Mouse (Mus musculus): ENCODE results near the gene Gipc2. TPM values are rescaled to one million over a fixed set of nuclear protein-coding genes. Genes with fewer than 3 reads are reported as not detected.

Gipc2 gene
- polyA plus RNA-seq, 3 experiments from 2014 or later = not detected

DNA sequence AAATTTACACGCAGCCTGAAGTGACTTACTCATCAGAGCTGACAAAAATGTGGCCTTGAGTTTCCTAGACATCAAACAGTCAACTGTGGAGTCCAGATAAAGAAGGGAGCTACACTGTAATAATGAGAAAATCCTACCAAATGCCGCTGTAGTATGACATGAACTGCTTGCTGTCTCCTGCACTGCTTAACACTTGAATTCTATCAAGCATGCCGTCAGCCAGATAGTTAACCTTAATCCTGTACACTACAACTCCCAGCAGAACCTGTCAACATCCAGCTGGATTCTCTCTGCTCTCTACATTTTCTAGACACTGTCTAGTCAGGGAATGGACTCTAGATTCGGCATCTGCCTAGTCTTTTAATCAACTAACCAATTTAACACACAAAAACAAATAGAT, 23.3 kb upstream of the Gipc2 start:
- ATAC-seq = no peak

DNA sequence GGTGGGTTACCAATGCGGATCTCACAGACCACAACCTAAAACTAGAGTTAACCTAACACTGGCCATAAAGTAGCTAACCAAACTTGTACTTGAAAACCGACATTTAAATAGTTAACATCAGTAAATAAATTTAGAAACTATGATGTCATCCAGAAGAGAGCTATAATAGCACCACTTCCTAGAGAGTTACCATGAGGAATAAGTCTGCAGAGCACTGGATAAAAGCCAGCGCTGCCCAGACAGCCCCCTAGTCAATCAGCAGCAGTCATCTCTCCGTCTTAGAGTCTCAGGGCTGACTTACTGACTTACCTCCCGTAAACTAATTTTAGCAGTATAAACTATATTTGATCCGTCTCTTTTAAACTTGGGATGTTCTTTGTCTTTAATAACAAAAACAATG, 20.1 kb upstream of the Gipc2 start:
- no peak for ATAC-seq

GRCm38 (mm10) chr3:152183522-152183921, 17.5 kb upstream of the Gipc2 start:
- ATAC-seq = no peak

- ATAC-seq = no peak
Measured at GRCm38 (mm10) chr3:152180624-152181023, 14.6 kb upstream of the Gipc2 start.

DNA sequence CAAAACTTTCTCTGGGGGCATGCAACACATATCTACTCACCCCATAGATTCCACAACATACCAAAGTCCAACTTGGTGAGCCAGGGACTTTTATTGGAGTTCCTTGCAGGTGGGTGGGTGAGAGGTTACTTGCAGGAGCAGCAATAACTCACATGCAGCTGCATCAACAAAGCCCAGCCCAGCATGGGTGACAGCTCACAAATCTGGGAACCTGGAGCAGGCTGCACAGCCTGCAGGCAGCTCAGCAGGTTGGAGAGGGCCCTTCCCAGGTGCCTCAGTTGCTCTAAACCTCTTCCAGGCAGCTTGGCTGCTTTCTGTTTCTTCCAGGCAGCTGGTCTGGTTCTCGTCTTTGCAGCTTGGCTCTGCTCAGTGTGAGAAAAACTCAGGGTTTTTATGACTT, 13.3 kb upstream of the Gipc2 start:
- no peak for ATAC-seq

- ATAC-seq = no peak
Measured at GRCm38 (mm10) chr3:152178816-152179215, 12.8 kb upstream of the Gipc2 start.

DNA sequence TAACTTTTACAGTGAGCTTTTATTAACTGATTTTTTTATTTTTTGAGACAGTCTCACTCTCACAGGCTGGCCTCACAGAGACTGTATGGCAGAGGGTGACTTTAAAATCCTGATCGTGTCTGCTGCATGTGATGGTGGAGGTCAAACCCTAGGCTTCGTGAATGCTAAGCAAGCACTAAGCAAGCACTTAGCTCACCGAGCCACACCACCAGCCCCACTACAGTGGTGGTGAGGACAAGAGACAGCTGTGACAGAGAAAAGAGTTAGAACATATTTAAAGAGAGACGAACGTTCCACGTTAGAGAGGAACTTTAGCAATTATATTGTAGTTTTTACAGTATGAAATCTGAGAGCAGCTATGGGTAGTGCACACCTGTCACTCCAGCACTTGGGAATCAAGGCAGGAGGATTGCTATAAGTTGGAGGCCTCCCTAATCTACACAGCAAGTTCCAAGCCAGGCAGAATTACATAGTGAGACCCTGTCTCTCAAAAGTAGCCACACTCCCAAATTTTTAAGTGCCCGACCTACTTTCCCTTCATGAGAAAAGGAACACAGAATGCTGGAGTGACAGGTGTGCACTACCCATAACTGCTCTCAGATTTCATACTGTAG, 6.4 kb upstream of the Gipc2 start:
- no peak for ATAC-seq

DNA sequence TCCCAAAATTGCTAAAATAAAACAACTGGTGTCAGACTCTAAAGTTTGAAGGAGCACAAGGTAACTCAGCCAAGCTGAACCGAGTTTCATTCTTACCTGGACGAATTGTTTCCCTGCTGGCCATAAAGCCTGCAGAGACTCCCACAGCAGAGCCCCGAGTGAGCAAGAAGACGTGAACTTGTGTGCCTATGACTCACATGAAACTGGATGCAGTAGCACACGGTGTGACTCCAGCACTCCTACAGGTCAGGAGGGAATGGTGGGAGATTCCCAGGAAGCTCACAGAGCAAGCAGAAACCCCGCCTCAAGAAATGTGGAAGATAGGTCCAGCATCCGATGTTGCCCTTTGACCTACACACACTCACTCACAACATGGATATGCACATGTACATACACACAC, 5.8 kb upstream of the Gipc2 start:
- ATAC-seq = no peak

DNA sequence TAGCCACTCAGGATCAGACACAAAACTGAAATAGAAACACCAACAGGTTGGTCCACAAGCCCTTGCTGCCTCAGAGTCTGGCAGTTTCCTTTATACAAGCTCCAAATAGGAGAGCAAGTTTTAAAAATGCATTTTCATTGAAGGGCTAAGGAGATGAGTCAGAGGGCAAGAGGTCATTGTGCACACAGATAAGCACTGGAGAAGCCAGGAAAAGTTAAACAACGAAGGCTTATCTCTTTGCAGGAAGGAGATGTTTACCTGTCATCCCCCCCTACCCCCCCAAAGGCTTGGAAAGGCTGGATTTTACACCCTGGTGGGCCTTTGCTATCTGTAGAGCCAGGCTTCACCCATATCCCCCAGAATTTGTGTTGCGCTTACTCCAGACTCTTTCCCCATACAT, 5.2 kb upstream of the Gipc2 start:
- no peak for ATAC-seq

DNA sequence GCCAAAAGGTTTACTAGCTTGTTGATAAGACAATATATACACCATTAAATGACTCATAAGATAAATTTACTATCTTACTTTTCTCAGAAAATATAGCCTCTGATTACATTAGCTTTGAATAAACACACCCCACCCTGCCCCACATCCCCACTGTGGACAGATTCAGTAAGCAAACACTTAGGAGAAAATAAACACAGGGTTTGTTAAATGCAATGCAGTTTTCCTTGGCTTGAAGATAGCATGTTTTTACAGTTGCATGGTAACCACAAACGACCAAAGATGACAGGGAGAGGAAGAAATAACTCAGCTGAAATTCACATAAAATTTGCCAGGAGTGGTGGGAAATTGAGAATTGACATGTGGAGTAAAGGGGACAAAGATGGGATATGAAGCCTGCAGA, 4.4 kb upstream of the Gipc2 start:
- no peak for ATAC-seq

GRCm38 (mm10) chr3:152168007-152168406, 2.0 kb upstream of the Gipc2 start:
- no peak for ATAC-seq

- ATAC-seq = no peak
Measured at GRCm38 (mm10) chr3:152166699-152167451, 845 bp upstream of the Gipc2 start.

- no peak for ATAC-seq
Measured at GRCm38 (mm10) chr3:152165351-152166098, 505 bp downstream of the Gipc2 start.

DNA sequence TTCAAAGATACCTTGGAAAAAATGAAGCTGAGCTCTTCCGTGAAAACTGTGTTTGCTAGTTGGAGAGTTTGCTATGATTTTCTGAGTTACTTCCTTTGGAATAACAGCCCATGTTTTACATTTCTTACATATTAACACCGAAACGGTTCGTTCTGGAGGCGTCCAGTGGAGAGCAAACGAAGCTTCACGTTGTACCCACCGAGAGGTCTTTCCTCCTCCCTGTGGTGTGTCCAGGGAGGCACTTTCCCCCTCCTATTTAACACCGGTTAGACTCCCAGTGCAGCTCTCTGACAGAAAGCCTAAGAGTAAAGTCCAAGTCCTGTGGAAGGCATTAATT, 1.0 kb downstream of the Gipc2 start:
- ATAC-seq = no peak

DNA sequence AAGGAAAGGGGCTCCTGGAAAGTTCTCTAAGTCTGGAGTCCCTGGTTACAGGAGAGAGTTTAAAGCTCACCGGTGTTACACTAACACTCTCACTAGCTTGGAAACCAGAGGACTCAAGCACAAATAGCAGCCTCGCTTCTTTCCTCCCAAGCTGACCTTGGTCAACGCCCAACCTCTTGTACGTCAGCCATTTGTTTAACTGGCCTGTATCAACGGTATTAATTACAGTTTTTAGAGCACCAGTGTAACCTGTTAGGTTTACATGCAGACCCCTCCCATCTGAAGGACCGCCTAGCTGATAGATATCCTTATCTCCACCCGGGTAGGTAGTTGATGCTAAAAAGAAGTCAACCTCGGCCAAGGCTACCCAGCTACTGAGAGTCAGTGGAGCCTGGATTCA, 2.7 kb downstream of the Gipc2 start:
- no peak for ATAC-seq

GRCm38 (mm10) chr3:152160607-152161006, 5.4 kb downstream of the Gipc2 start:
- ATAC-seq = no peak

GRCm38 (mm10) chr3:152159321-152159720, 6.7 kb downstream of the Gipc2 start:
- ATAC-seq = no peak

- ATAC-seq = no peak
Measured at GRCm38 (mm10) chr3:152158344-152159291, 7.4 kb downstream of the Gipc2 start.

DNA sequence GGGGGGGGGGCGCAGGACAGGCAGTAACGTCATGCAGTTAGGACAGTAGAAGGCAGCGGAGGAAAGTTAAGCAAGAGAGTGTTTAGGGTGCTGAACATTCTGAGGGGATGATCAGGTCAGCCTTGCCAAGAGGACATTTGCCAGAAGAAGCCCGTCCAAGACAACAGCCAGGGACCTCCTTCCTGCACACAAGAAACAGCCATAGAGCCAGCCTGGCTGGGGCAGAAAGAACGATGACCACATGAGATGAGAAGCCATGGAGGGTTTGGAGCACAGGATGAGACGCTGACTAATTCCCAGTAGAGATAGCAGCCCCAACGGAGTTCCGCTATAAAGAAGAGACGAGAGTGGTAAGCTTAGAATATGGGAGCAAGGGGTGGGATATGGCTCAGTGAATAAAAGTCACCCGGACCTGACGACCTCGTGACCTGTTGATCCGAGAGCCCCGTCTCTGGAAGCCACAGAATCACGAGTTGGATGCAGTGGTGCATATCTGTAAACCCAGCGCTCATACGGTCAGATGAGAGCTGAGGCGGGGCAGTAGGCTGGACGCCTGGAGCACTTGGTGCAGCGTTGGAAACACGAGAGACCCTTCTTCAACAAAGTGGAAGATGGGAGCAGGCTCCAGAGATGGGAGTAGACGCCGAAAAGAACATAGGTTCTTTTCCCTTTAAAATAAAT, 9.1 kb downstream of the Gipc2 start:
- ATAC-seq = no peak

GRCm38 (mm10) chr3:152155296-152155948, 10.6 kb downstream of the Gipc2 start:
- no peak for ATAC-seq

DNA sequence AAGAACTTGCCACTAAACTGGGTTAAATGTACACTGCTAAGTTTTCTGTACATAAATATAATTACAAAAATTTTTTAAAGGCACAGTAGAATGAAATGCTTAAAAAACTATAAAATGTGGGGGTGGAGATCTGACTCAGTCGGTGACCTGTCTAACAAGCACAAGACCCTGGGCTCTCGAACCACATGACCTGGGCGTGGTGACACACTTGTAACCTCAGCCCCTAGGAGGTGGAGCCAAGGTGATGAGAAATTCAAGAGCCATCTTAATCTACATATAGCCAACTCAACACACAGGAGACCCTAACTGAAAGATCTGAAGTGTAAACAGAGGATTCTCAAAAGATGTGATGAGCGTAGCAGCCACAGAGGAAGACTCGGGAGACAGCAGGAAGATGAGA, 11.9 kb downstream of the Gipc2 start:
- ATAC-seq = no peak

DNA sequence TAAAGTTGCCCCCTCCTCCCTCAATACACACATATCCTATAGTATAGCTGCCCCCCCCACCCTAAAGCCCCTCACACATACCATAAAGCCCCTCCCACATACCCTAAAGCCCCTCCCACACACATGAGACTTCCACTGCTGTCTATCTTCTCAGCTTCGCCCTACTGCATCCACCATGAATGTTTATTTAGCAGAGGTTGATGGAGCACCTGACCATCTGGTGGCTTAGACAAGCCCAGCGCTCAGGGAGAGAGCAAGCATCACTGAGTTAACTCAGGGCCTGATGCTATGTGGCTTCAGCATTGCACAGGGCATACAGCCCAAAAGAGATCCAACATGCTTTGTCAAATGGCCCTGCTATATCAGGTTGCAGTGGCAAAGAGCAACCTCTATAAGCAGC, 12.9 kb downstream of the Gipc2 start:
- no peak for ATAC-seq

Measured in inflammation-experienced regulatory T-cells, adult 6 months (primary cell).